Mouse (Mus musculus): ENCODE measurements at regions not wholly inside any gene's neighbourhood (a gene's known extent, or its start where the extent isn't known, plus 50 kb on each side); places are given as distances from the start of the nearest gene placed in this dataset.

DNA sequence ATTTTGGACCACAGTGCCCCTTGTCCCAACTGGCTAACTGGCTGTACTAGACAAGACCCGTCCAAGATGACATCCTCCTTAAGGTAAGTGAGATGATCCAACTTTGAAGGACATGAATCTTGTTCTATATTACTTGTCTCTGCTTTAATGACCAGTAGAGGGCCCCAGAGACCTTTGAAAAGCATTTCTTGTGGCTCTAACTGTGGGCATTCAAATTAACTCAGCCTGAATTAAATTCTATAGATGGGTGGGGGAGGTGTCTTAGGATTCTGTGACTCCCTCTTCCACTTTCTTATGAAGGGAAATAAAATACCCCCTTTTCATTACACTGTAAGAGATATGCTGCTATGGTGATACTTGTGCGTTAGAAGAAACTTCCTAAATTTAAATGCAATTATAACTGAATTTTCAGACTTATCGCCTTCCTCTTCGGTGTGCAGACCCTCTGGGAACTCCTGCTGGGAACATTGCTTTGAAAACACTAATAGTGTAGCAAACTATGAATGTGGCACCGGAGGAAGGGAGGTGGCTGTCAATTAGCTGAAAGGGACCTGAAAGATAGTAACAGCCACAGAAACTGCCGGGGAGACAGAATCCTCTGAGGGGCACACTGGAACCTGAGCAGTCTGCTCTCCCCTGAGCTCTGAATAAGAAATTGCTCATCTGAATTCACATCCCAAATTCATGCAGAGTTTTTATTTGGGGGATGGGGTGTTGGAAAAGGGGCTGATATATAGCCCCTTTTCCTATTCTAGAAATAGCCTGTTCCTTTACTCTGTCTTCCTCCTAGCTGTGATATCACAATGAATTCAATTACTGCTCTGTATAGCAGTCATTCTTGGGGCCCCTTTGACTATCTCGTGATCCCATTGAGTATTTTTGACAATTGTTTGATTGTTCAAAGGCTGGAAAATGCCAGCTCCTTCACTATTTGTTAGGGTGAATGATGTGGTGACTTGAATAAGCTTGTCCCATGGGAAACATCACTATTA lies 179.9 kb upstream of the A1bg start:
- 0 out of 2 replicates have a peak, but pooled peaks have one; percentile 40 for ATAC-seq (replicated peaks; ENCODE audit: poor library complexity, severe bottlenecking)

DNA sequence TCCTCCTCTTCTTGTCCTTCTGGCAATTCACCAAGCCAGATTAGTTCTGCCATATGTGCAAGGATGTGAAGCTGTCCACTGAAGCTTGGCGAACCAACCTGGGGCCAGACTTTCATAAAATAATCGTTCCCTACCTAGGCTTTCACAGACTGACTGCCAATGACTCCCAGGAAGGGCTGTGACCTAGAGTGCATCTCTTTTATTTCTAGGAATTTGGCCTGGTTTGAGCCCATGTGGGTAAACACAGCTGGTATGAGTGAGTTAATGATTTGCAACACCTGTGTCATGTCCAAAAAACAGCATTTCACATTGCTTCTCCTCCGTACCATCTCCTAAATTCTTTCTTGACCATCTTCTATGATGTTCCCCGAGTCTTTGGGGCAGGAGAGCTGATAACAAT lies 178.0 kb upstream of the A1bg start:
- no peak for ATAC-seq (replicated peaks; ENCODE audit: poor library complexity, severe bottlenecking)

DNA sequence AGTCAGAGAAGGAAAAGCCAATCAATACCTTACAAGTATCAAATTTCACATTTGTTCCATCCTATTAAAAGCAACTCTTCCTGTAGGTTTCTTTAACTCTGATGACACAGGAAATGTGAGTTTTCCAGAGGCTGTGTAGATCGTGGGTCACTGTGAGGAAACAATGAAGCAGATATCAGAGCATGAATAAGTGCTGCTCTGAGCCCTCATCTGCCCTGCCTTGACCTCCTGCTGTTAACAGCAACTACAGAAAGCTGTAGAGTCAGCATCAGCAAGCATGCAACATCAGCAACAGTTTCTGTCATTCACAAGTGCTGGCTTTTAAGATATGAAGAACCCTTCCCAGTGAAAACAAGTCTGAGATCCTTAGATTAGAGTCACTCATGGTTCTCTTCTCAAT lies 176.2 kb upstream of the A1bg start:
- ATAC-seq (replicated peaks; ENCODE audit: poor library complexity, severe bottlenecking): no peak

DNA sequence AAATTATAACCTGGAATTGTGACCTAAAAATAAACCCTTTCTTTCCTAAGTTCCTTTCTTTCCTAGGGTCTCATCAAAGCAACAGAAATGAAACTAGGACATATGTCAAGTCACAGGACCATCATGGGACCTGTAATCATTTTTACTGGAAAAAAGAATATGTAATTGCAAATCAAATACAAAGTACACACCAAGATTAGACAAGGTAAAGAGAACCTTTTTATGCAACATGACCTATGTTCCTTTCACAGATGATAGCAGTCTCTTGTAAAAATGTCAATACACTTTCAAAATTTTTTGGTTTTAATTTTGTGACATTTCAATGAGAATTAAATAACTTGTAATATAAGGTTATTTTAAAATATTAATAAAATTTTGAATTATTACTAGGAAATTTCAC lies 175.7 kb upstream of the A1bg start:
- no peak for ATAC-seq (replicated peaks; ENCODE audit: poor library complexity, severe bottlenecking)

DNA sequence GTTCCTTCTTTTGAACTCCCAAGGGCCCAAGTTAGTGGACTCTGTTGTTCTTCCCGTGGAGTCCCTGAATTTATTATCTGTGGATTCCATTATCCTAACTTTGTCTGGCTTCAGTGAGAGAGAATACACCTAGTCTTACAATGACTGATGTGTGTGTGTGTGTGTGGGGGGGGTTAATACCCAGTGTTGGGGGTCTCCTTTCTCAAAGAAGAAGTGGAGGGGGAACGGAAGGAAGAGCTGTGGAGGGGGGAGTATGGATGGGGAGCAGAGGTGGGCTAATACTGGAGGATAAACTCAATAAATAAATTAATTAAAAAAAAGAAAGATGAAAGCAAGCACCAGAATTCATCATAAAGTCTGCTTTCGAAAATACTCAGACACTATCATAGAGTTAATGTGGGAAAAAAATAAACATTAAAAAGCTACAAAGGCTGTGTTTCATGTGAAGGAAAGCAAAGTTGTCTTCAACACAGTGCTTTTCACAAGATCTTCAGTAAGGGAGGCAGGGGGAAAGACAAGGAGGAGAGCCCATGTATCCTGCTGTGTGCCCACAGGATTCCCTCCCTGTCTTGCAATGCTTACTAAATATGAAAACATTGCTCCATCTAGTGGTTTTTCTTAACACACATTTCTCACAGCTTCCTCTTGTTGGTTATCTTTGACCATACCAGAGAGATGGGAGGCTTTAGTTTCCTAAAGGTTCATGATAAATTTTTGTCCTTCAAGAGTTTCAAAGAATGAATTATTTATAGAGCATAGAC lies 173.4 kb upstream of the A1bg start:
- peak; percentile 59 for ATAC-seq (replicated peaks; ENCODE audit: poor library complexity, severe bottlenecking)

DNA sequence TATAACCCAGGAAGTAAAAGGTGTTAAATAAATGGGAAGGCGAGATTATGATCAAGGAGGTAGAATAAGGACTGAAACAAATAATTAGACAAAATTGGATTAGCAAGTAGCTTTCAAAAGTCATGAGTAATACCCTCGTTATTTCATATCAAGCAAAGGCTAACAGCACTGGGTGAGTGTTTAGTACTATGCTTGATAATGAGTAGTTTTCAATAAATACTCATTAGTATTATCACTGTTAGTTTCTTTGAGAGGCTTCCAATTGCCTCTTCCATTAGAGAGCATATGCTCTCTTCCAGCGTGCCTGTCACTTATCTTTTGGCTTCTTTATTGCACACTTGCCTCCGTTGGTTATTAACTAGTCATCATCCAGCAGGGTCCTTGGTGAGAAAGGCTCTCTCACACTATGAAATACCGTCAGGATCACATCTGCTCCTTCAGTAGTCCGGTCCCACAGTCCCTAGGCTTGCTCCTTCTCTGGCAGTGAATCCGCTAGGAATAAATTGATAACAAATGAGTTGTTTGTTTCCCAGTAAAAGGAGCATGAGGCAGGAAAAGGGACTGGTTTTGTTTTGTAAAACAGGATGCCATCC lies 132.3 kb upstream of the A1bg start:
- ATAC-seq (replicated peaks; ENCODE audit: poor library complexity, severe bottlenecking): no peak

DNA sequence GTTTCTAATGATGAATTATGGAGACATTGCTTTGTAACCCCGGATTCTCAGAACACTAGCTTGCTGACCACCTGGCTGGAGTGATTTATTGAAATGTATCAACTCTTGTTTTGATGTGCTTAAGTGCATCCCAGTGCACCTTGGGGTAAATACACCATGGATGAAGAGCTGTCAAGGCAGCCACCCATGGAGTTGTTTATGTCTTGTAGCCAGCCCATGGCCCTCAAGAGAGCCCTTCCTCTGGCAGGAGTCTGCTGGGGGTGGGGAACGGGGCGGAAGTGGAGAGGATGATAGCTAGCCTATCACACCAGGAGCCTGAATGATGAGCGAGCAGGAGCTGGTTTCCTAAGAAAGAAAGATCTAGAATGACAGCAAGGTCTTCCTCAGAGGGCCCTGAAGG lies 128.6 kb upstream of the A1bg start:
- no peak for ATAC-seq (replicated peaks; ENCODE audit: poor library complexity, severe bottlenecking)

DNA sequence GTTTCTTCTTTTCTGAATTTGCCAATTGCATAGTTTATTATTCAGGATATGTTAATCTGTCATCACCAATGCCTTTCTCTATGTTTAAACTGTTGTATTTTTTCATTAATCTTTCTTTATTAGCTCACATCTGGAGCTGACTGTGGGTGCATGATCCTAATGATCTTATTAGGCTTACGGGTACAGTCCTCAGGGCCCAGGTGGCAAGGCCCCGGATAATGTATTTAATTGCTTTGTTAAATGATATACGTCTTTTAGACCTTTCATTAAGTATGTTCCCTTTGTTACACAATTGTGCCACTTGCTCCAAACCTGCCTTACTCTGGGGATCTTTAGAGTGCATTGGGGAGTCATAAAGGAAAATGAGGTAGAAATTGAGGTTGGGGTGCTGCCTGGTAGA lies 86.7 kb upstream of the A1bg start:
- ATAC-seq (replicated peaks; ENCODE audit: poor library complexity, severe bottlenecking): no peak

DNA sequence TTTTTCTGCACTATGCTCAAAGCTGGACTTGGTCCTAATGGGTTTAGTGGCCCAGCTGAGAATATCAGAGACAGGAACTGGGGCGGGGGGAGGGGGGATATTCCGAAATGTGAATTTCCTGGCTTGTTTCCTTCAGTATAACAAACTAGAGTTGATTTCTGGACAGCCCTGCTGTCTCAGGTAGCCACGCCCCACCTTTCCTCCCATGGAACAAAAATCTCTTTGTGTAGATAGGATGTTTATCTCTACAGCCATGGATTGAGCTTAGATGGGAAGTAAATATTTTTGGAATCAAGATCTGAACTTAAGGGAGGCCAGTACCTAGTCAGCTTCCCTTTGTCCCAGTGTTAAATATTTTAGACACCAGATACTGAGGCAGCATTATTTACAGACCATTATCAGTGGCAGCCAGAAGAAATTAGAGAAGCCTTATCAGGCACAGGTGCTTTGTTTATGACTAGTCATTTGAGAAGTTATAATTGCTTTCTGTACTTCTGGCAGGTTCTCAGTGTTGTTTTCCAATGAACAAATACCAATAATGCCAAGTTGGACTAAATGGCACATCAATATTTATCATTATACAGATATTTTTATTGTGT lies 84.7 kb upstream of the A1bg start:
- ATAC-seq (replicated peaks; ENCODE audit: poor library complexity, severe bottlenecking): no peak

DNA sequence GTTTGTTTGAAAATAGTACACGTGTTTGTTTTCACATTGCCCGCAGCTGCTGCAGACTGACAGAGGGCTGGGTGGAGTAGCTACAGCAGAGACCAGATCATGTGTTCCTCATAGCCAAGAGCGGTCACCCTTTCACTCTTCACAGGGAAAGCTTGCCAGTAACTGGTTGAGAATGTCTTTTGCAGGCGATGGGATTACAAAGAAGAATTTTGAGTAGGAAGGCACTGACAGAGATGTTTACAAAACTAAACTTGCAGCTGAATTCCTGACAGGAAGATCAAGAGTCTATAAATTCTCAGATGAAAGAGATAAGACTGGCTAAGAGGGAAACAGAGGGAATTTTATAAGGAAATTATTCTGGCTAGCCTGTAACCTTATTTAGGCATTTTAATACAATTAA lies 83.8 kb upstream of the A1bg start:
- ATAC-seq (replicated peaks; ENCODE audit: poor library complexity, severe bottlenecking): no peak

DNA sequence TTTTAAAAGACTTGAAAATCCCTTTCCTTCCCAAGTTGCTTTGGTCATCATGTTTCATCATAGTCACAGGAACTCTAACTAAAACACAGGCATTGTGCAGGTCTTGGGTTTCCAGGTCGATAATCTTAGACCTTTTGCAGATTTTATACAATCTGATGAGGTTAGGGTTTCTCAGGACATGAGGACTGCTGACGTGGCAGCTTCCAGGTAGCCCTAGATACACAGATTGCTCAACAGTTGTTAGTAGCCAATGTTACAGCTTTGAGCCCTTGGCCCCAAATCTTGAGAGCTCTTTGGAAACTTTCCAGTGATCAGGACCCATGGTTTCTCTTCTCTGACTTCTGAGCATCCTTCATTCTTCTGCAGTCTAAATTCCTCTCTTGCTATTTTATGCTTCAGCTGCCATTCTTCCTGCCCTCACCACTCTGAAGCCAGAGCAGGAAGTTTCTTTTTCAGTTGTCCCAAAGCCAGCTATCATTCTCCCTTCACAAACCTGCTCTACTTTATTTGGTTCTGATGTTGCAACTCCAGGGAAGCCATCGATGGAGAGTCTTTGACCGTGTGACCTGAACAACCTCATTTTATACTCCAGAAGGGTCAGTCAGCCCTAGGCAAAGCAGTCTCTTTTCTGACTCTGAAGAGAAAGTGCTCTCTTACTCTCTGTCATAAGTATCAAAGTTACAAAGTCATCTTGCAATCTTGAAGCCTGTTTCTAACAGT lies 71.3 kb upstream of the A1bg start:
- no peak for ATAC-seq (replicated peaks; ENCODE audit: poor library complexity, severe bottlenecking)

DNA sequence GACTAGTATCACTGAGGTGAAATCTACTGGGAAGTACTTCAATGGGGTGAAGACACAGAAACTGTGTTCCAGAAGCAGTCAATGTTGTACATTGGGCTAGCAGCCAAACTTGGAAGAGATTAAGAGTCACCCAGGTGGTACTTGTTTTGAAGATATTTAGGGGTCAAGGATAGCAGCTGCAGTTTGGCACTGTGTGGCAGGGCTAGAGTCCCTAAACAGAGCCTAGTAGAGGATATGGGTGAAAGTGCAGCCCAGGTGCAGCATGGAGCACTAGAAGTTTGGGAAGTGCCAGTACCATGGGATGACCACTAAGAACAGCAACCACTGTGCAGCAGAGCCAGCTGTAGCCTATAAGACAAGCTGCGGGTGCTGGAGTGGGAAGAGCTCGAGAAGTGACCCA lies 70.6 kb upstream of the A1bg start:
- no peak for ATAC-seq (replicated peaks; ENCODE audit: poor library complexity, severe bottlenecking)

DNA sequence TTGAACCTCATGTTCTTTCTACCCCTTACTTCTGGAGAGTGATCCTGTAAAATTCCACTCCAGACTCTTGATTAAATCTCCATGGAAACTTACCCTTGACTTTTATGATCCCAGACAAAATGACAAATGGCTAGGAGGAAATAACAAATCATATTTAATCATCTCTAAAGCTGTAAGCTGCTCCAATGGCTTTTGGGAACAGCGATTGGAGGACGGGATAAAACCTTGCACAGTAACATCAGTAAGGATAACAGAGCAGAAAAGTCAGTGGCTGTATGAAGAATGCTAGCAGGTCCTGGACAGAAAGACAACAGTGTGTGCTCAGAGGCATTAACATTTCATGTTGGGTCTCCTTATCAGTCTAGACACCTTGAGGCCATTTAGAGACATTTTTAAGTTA lies 59.8 kb upstream of the A1bg start:
- ATAC-seq (replicated peaks; ENCODE audit: poor library complexity, severe bottlenecking): no peak

Measured in granulocyte monocyte progenitor cell, adult 5-6 weeks (primary cell).